Mouse (Mus musculus) left cerebral cortex, postnatal 14 days (tissue): ENCODE measurements around the gene Ncf2. TPM values are rescaled to one million over a fixed set of nuclear protein-coding genes. Genes with fewer than 3 reads are reported as not detected.

Experiments
- total RNA-seq, 2 experiments: library from RNA; stranded (reverse); gene quantifications; 2 replicates each; pipeline ENCODE4 v1.2.3; 2021

Gene Ncf2
- total RNA-seq, 2 experiments from 2014 or later = 3.4 to 3.9 TPM

Other genes starting within 250 kb of the Ncf2 start
- not detected for gene Apobec4, start 49.6 kb upstream of the Ncf2 start, total RNA-seq
- 100 to 1,000 TPM; 103 to 105 TPM for gene Rgl1, start 33.8 kb upstream of the Ncf2 start, total RNA-seq
- 100 to 1,000 TPM; 146 to 147 TPM for gene Arpc5, start 33.7 kb upstream of the Ncf2 start, total RNA-seq
- 10 to 100 TPM; 81.4 to 89.8 TPM for gene Smg7, start 102.5 kb downstream of the Ncf2 start, total RNA-seq
- 100 to 1,000 TPM; 137 to 141 TPM for gene Nmnat2, start 154.8 kb downstream of the Ncf2 start, total RNA-seq